Mouse (Mus musculus): Measurements from ENCODE around the gene Nr1d1.

DNA sequence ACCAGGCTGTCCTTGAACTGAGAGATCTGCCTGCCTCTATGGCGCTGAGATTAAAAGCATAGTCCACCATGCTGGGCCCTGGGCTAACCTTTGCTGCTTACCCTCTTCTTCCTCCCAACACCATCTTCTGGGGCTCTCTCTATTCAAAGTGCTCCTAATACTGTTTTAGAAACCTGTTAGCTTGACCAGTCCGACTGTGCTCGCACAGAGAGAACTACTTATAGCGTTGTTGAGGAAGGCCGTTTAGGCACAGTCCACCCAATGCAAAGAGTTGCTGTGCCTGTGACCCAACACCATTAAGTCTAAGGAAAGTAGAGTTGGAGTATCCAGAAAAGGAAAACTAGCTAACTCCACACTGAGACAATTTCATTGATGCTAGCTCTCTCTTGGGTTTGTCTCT is 13.0 kb upstream of the Nr1d1 start:
- TF ChIP-seq POLR2A (IDR thresholded peaks at IDR 0.05; ENCODE audit: low read depth, low read length) (no peak), CTCF (IDR thresholded peaks at IDR 0.05; ENCODE audit: borderline replicate concordance, insufficient read depth, low read length) (no peak)

Data from embryonic fibroblast, embryonic 13.5 days (primary cell).